Mouse (Mus musculus) adrenal gland (tissue): ENCODE measurements around the gene Bbs2.
"Not testable (repeated sequence)": the region's sequence is repeated elsewhere in the genome, so short reads cannot be mapped to it uniquely, and the experiment has no call there.

ENCODE experiments used
- intact Hi-C: fragments of 180-260 bp; cut with DNase I; formaldehyde crosslinking; loops from one replicate; pipeline ENCODE4 v1.15.1; 2025
- long read RNA-seq, 2 experiments: library from polyadenylated mRNA; unstranded; transcript quantifications; one replicate each; pipeline ENCODE4 v2.0.0; 2020; ENCODE audit warnings: borderline replicate concordance in 1 of 2; ENCODE audit not compliant: insufficient replicate concordance in 1 of 2

The Bbs2 gene
- long read RNA-seq, experiment 1, transcript Bbs2-201 (17 exons, 3,064 nt): major isoform, 10 of 13 reads
- long read RNA-seq, experiment 1, partial matches to known transcripts: 1 of 13 reads
- long read RNA-seq, experiment 1, other reads (novel, unspliced or antisense): 2 of 13 reads
- long read RNA-seq, experiment 2, transcript Bbs2-201 (17 exons, 3,064 nt): major isoform, 9 of 14 reads
- long read RNA-seq, experiment 2, partial matches to known transcripts: 2 of 14 reads
- long read RNA-seq, experiment 2, other reads (novel, unspliced or antisense): 3 of 14 reads

GRCm38 (mm10) chr8:94098081-94098974, at the start of gene Bbs2:
Bbs2 (minus strand) TSS chr8:94098928.
- intact Hi-C loops: loop anchor here (5.0 kb wide), 1 partner anchor 61 kb away; the partner anchor contains the start of genes Nudt21 and Ogfod1

GRCm38 (mm10) chr8:94148236-94148635, 49.5 kb upstream of the Bbs2 start:
- intact Hi-C loops: no loop called here

- intact Hi-C loops: no loop called here
These were observed 41.6 kb upstream of the Bbs2 start for GRCm38 (mm10) chr8:94140266-94140795.

- intact Hi-C loops: no loop called here
These were observed 38.2 kb upstream of the Bbs2 start, which contains the start of gene Mt4 for GRCm38 (mm10) chr8:94136933-94137332. Mt4 (plus strand) TSS chr8:94137197.

- intact Hi-C loops: no loop called here
These were observed 37.5 kb upstream of the Bbs2 start for GRCm38 (mm10) chr8:94136192-94136591.

- intact Hi-C loops: no loop called here
These were observed 36.8 kb upstream of the Bbs2 start for GRCm38 (mm10) chr8:94135556-94135955.

- intact Hi-C loops: not testable (repeated sequence)
These were observed 35.9 kb upstream of the Bbs2 start for GRCm38 (mm10) chr8:94134601-94135000.

- intact Hi-C loops: no loop called here
These were observed 33.4 kb upstream of the Bbs2 start for GRCm38 (mm10) chr8:94132096-94132495.

GRCm38 (mm10) chr8:94130126-94130525, 31.4 kb upstream of the Bbs2 start:
- intact Hi-C loops: no loop called here

GRCm38 (mm10) chr8:94129133-94129789, 30.5 kb upstream of the Bbs2 start:
- intact Hi-C loops: no loop called here

- intact Hi-C loops: no loop called here
These were observed 29.0 kb upstream of the Bbs2 start for GRCm38 (mm10) chr8:94127711-94128110.

- intact Hi-C loops: no loop called here
These were observed 24.2 kb upstream of the Bbs2 start for GRCm38 (mm10) chr8:94122711-94123468.

GRCm38 (mm10) chr8:94121625-94122024, 22.9 kb upstream of the Bbs2 start:
- intact Hi-C loops: no loop called here

- intact Hi-C loops: no loop called here
These were observed 20.2 kb upstream of the Bbs2 start for GRCm38 (mm10) chr8:94118776-94119430.

GRCm38 (mm10) chr8:94113972-94114371, 15.2 kb upstream of the Bbs2 start:
- intact Hi-C loops: loop anchor here (5.0 kb wide), 1 partner anchor 38 kb away; the partner anchor contains the start of gene Mt3

GRCm38 (mm10) chr8:94113435-94113834, 14.7 kb upstream of the Bbs2 start:
- intact Hi-C loops: loop anchor here (5.0 kb wide), 1 partner anchor 39 kb away; the partner anchor contains the start of gene Mt3

GRCm38 (mm10) chr8:94110526-94111177, 11.9 kb upstream of the Bbs2 start:
- intact Hi-C loops: loop anchor here (5.0 kb wide), 1 partner anchor 42 kb away; the partner anchor contains the start of gene Mt3

- intact Hi-C loops: loop anchor here (5.0 kb wide), 2 partner anchors 42 to 82 kb away; partner anchors contain the start of gene Mt3
These were observed 11.1 kb upstream of the Bbs2 start for GRCm38 (mm10) chr8:94109835-94110234.

- intact Hi-C loops: loop anchor here (5.0 kb wide), 1 partner anchor 83 kb away; no protein-coding TSS in a partner anchor
These were observed 10.7 kb upstream of the Bbs2 start for GRCm38 (mm10) chr8:94109396-94109795.
